Mouse (Mus musculus): Measurements from ENCODE around the gene Prcd. TPM values are rescaled to one million over a fixed set of nuclear protein-coding genes. Genes with fewer than 3 reads are reported as not detected.

Gene Prcd
- polyA plus RNA-seq, 1 experiment from 2014 or later: 5.0 TPM

DNA sequence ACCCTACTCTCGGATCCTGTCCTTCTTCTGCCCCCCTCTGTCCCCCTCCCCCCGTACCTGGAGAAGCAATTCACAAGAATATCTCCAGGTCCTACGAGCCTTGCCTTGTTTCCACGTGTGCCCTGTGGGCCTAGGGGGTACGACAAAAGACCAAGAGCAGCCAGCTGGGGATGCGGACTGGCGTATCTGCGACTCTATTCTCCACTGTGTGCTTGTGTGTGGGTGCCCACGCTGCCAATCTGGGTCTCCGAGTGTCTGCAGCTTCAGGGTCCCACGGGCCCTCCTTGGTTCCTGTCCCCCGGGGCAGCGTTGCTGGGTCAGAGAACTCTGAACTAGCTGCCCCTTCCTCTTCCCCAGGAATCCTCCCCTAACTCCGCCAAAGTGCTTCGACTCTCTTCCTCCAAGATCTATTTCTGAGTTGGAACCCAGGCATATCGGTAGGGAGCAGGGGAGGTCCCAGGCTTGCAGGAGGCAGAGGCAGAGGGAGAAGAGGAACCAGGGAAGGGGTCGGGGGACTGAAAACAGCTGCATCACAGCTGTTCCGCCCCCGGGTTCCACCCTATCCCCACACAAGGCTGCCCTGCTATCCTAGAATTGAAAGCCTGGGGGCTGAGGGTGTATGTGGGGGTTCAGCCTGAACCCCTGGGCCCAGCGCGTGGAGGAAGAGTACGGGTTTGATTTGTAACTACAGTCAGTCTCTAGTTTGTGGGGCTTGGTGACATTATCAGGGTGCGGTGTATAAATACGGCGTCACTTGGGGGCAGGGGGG lies 820 bp upstream of the Prcd start:
- Histone ChIP-seq H3K9me3 (ENCODE audit: control insufficient read depth, low read length) (no peaks in the 10 kb centered on the region), H3K27ac (ENCODE audit: low read length) (no peak overlapping the region), H3K4me3 (ENCODE audit: low read length) (peak overlapping the region; percentile 61), H3K4me2 (ENCODE audit: low read depth, low read length) (peak overlapping the region; percentile 98; the same call in 1 of the 2 replicates), H3K36me3 (ENCODE audit: control insufficient read depth, insufficient read depth, low read length) (no peaks in the 10 kb centered on the region), H3K4me1 (replicated peaks; ENCODE audit: control insufficient read depth, insufficient read depth, low read length) (peaks cover 33% of the 10 kb centered on the region), H3K9ac (ENCODE audit: low read length) (peak overlapping the region; percentile 34; the same call in 1 of the 2 replicates), H3K27me3 (ENCODE audit: control insufficient read depth, insufficient read depth, low read depth, low read length) (peaks cover 31% of the 10 kb centered on the region)
- ATAC-seq (ENCODE audit: low read depth): no peak
- WGBS: 68% methylated on average over 25 of the region's 25 CpGs

DNA sequence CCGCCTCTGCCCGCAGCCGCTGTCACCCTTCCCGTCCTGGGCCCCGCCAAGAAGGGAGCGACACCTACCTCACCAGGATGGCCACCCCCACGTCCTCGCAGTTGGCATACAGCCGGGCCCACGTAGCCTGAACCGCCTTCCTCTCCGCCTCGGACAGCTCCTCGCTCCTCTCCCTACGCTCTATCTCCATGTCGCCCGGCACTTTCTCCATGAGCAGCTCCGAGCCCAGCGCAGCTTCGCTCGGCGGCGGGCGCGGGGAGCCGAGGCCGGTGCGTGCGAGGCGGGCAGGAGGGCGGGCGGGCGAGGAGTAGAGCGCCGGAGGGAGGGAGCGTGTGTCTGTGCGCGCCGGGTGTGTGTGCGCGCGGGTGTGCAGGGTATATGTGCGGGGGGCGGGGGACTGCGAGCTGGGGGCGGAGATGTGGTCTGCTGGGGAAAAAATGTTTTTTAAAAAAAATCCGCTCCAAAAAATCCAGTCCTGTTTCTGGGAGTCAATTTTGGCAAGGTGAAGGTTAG lies 431 bp downstream of the Prcd start:
- peaks cover 31% of the 10 kb centered on the region for H3K27me3 ChIP-seq (ENCODE audit: control insufficient read depth, insufficient read depth, low read depth, low read length)
- H3K9ac ChIP-seq (ENCODE audit: low read length): peak overlapping the region; percentile 74
- no peak for ATAC-seq (ENCODE audit: low read depth)
- H3K4me2 ChIP-seq (ENCODE audit: low read depth, low read length): peak overlapping the region; percentile 98
- peak overlapping the region; percentile 61 for H3K4me3 ChIP-seq (ENCODE audit: low read length)
- peaks cover 27% of the 10 kb centered on the region for H3K4me1 ChIP-seq (replicated peaks; ENCODE audit: control insufficient read depth, insufficient read depth, low read length)
- H3K36me3 ChIP-seq (ENCODE audit: control insufficient read depth, insufficient read depth, low read length): no peaks in the 10 kb centered on the region
- H3K27ac ChIP-seq (ENCODE audit: low read length): no peak overlapping the region
- no peaks in the 10 kb centered on the region for H3K9me3 ChIP-seq (ENCODE audit: control insufficient read depth, low read length)
- WGBS: under 1% methylated on average over 46 of the region's 47 CpGs

DNA sequence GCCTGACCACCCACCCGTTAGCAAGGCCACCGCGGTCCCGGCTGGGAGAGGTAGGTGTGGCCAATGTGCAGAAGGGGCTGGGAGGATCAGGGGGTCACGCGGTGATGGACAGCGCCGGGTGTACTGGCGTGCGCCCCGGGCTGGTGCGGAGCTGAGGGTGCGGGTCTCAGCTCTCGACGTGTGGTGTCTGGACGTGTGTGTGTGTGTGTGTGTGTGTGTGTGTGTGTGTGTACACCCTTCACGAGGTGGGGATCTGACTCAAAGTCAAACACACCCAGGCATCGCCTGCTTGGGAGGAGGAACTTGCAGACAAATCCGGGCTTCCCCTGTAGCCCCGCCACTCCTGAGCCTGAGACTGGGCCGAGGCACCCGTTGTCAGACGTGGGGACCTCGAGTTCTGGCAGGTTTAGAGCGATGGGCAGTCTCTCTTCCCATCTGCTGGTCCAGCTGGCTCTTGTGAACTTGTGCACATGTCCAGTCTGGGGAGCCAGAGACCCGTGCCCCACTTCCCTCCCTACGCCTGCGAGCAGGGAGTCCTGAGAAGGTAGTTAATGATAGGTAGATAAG lies 1.0 kb downstream of the Prcd start, which contains the start of gene Cygb:
Cygb (minus strand) TSS at position 59 of the 567 bp plus-strand sequence.
- Histone ChIP-seq H3K4me3 (ENCODE audit: low read length) (peak within 1 kb of the TSS; percentile 61), H3K4me2 (ENCODE audit: low read depth, low read length) (peak within 1 kb of the TSS; percentile 98), H3K9ac (ENCODE audit: low read length) (peak within 1 kb of the TSS; percentile 74), H3K27ac (ENCODE audit: low read length) (no peak within 1 kb of the TSS), H3K27me3 (ENCODE audit: control insufficient read depth, insufficient read depth, low read depth, low read length) (peaks cover 31% of the 10 kb centered on the region), H3K9me3 (ENCODE audit: control insufficient read depth, low read length) (no peaks in the 10 kb centered on the region), H3K36me3 (ENCODE audit: control insufficient read depth, insufficient read depth, low read length) (no peaks in the 10 kb centered on the region), H3K4me1 (replicated peaks; ENCODE audit: control insufficient read depth, insufficient read depth, low read length) (peaks cover 26% of the 10 kb centered on the region)
- 7% methylated on average over 28 of the region's 28 CpGs for WGBS
- no peak for ATAC-seq (ENCODE audit: low read depth)

DNA sequence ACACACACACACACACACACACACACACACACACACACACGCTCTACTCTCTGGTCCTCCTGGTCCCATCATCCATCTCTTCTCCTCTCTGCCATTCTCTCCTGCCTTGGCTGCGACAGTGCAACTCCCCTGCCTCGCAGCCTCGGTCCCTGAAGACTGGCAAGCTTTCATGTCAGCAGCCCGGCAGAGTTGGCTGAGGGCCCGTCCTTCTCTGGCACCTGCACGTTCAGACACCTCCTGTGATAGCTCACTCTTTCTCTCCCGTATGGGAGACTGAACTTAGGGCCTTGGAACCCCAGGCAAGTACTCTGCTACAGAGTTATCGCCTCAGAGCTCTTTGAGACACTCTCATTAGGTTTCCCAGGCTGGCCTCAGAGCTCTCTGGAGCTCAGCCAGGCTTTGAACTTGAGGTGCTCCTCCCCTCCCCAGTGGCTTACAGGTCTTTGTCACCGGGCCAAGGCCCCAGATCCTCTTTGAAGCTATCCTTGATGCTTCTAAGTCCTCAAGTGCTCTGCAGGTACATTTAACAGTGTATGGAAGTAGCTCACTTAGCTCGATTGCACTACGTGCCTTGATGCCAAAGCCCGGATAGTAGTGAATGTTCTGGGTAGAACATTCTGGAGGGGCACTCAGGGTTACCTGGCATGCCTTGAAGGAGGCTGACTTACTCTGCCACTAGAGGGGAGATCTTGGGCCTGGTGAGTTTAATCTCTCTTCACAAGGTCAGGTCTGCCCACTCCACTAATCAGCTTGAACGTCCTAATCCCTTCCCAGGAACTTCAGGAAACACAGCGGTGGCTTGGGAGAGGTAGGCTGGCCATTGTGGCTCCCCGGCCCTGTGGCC lies 3.2 kb downstream of the Prcd start:
- Histone ChIP-seq H3K27ac (ENCODE audit: low read length) (peak overlapping the region; percentile 95), H3K4me1 (replicated peaks; ENCODE audit: control insufficient read depth, insufficient read depth, low read length) (peaks cover 36% of the 10 kb centered on the region), H3K9me3 (ENCODE audit: control insufficient read depth, low read length) (no peaks in the 10 kb centered on the region), H3K27me3 (ENCODE audit: control insufficient read depth, insufficient read depth, low read depth, low read length) (peaks cover 31% of the 10 kb centered on the region), H3K4me2 (ENCODE audit: low read depth, low read length) (peak overlapping the region; percentile 62; the same call in 1 of the 2 replicates), H3K9ac (ENCODE audit: low read length) (peak overlapping the region; percentile 67), H3K4me3 (ENCODE audit: low read length) (no peak overlapping the region; the same call in 1 of the 2 replicates), H3K36me3 (ENCODE audit: control insufficient read depth, insufficient read depth, low read length) (no peaks in the 10 kb centered on the region)
- ATAC-seq (ENCODE audit: low read depth): peak; percentile 50
- WGBS: 46% methylated on average over 16 of the region's 16 CpGs

DNA sequence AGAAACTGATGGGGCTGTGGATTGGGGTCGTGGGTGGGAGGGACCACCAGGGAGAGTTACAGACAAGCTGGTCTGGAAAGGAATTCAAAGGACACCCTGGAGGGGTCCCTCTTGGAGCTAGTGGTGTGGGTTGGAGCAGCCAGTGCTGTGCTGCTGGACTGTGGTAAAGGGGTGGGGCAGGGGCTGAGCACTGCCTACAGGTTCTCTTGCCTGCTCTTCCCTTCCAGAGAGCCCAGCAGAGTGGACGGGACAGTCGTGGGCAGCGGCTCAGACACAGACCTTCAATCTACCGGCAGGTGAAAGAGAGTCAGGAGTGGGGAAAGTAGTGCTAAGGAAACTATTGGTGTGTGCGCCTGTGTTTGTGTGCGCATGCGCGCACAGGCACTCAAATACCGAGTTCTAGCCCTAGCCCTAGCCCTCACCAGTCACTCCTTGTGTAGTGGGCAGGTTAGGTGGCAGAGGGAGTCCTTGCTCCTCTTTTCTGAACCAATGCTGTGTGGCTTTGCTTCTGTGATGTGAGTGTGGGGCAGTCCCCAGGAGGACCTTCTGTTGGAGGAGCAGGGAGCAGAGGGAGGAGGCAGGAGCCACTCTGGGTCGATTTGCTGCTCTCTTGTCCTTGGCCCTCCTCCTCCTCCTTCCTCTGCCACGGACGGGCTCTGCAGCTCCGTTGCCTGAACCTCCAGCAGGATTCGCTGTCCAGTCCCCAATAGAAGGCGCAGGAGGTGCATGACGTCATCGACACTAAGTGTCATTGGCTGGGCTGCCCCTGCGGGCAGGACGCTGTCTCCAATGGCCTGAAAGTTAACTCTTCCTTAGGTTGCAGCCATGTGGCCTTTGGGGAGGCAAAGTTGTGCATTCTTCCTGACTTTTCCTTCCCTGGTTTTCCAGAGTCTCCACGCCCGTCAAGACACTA lies 4.2 kb downstream of the Prcd start:
- Histone ChIP-seq H3K4me2 (ENCODE audit: low read depth, low read length) (peak overlapping the region; percentile 62), H3K27me3 (ENCODE audit: control insufficient read depth, insufficient read depth, low read depth, low read length) (peaks cover 22% of the 10 kb centered on the region), H3K36me3 (ENCODE audit: control insufficient read depth, insufficient read depth, low read length) (no peaks in the 10 kb centered on the region), H3K4me1 (replicated peaks; ENCODE audit: control insufficient read depth, insufficient read depth, low read length) (peaks cover 46% of the 10 kb centered on the region), H3K9ac (ENCODE audit: low read length) (peak overlapping the region; percentile 67), H3K27ac (ENCODE audit: low read length) (peak overlapping the region; percentile 95), H3K4me3 (ENCODE audit: low read length) (peak overlapping the region; percentile 41), H3K9me3 (ENCODE audit: control insufficient read depth, low read length) (no peaks in the 10 kb centered on the region)
- peak; percentile 93 for ATAC-seq (ENCODE audit: low read depth)
- WGBS: 11% methylated on average over 22 of the region's 22 CpGs

DNA sequence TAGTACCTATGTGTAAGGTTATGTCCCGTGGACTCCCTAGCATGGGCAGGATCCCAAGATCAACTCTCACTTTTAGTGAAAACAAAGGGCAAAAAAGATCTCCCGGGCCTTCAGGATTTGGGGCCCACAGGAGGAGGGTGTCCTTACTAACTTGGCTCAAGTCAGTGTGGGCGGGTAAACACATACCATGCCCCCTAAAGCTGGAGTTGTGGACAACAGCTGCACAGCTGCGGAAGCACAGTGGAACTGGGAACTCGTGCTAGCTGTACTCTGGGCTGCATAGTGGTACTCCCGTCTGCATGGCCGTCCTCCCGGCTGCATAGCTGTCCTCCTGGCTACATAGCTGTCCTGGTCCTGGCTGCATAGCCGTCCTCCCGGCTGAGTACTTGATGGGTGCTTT lies 4.9 kb downstream of the Prcd start:
- peak; percentile 31 for ATAC-seq (ENCODE audit: low read depth)
- no peaks in the 10 kb centered on the region for H3K36me3 ChIP-seq (ENCODE audit: control insufficient read depth, insufficient read depth, low read length)
- H3K9ac ChIP-seq (ENCODE audit: low read length): 0 out of 2 replicates have a peak overlapping the region, but pooled peaks have one; percentile 39
- H3K9me3 ChIP-seq (ENCODE audit: control insufficient read depth, low read length): no peaks in the 10 kb centered on the region
- peak overlapping the region; percentile 25 for H3K4me2 ChIP-seq (ENCODE audit: low read depth, low read length)
- peaks cover 16% of the 10 kb centered on the region for H3K27me3 ChIP-seq (ENCODE audit: control insufficient read depth, insufficient read depth, low read depth, low read length)
- 54% methylated on average over 10 of the region's 10 CpGs for whole genome bisulfite sequencing
- H3K27ac ChIP-seq (ENCODE audit: low read length): peak overlapping the region; percentile 95
- no peak overlapping the region for H3K4me3 ChIP-seq (ENCODE audit: low read length)
- H3K4me1 ChIP-seq (replicated peaks; ENCODE audit: control insufficient read depth, insufficient read depth, low read length): peaks cover 48% of the 10 kb centered on the region

DNA sequence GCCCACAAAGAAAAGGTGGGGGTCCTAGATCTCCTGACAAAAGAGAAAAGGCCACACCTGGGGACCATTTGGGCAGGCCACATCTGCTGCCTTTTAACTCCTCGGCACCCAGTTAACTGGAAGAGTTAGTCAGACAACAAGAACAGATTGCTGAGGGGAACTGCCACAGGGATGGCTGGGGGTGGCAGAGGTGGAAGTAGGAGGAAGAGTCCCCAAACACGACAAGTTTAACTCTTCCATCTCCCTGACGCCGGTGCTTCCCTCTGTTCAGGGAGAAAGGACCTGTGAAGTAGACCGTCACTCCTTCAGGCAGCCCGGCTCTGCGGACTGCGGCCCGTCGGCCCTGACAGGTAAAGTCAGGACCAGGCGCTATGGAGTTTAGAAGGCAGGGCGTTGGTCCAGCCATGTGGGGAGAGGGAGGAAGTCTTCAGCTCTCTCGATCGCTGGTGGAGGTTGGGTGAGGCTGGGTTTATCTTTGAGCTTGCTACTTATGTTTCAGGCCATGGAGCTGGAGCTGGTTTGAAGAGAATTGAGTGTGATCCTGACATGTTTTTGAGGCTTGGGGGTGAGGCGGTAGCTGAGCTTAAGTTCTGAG lies 5.8 kb downstream of the Prcd start:
- Histone ChIP-seq H3K4me2 (ENCODE audit: low read depth, low read length) (no peak overlapping the region), H3K4me3 (ENCODE audit: low read length) (no peak overlapping the region), H3K27me3 (ENCODE audit: control insufficient read depth, insufficient read depth, low read depth, low read length) (peaks cover 9% of the 10 kb centered on the region; the same call in 1 of the 2 replicates), H3K9ac (ENCODE audit: low read length) (no peak overlapping the region), H3K4me1 (replicated peaks; ENCODE audit: control insufficient read depth, insufficient read depth, low read length) (peaks cover 44% of the 10 kb centered on the region), H3K36me3 (ENCODE audit: control insufficient read depth, insufficient read depth, low read length) (no peaks in the 10 kb centered on the region), H3K27ac (ENCODE audit: low read length) (0 out of 2 replicates have a peak overlapping the region, but pooled peaks have one; percentile 95), H3K9me3 (ENCODE audit: control insufficient read depth, low read length) (no peaks in the 10 kb centered on the region)
- ATAC-seq (ENCODE audit: low read depth): no peak
- WGBS: 77% methylated on average over 15 of the region's 15 CpGs

DNA sequence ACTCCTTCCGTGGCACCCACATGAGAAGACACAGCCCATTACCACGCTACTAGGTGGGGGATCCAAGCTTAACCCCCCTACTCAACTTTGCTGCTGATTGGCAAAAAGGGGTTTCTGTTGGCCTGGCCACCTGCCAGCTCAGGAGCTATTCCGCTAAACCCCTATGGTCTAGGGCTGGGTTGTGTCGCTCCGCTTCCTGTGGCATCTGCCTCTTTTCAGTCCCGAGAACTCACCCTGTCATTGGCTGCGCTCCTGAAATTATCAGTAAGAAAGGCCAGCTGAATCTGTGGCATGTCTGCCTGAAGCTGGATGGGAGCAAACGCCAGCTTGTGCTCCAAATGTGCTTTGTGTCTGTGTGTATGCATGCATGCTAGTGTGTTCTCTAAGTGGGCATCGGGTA lies 6.8 kb downstream of the Prcd start:
- H3K9ac ChIP-seq (ENCODE audit: low read length): no peak overlapping the region
- no peak overlapping the region for H3K4me3 ChIP-seq (ENCODE audit: low read length)
- no peaks in the 10 kb centered on the region for H3K9me3 ChIP-seq (ENCODE audit: control insufficient read depth, low read length)
- no peaks in the 10 kb centered on the region for H3K36me3 ChIP-seq (ENCODE audit: control insufficient read depth, insufficient read depth, low read length)
- no peaks in the 10 kb centered on the region for H3K27me3 ChIP-seq (ENCODE audit: control insufficient read depth, insufficient read depth, low read depth, low read length)
- peaks cover 46% of the 10 kb centered on the region for H3K4me1 ChIP-seq (replicated peaks; ENCODE audit: control insufficient read depth, insufficient read depth, low read length)
- H3K27ac ChIP-seq (ENCODE audit: low read length): no peak overlapping the region
- WGBS: 63% methylated on average over 9 of the region's 9 CpGs
- no peak overlapping the region for H3K4me2 ChIP-seq (ENCODE audit: low read depth, low read length)
- ATAC-seq (ENCODE audit: low read depth): no peak

Data from lung, embryonic 16.5 days (tissue).